Mouse (Mus musculus) thymus, postnatal 10 days (tissue): Measurements from ENCODE around the gene Arfip1.

ENCODE experiments used
- DNase-seq, 2 experiments: peaks; one replicate each; pipeline ENCODE4 v3.0.0; 2021; ENCODE audit warnings: low spot score in 2 of 2

Arfip1 gene

DNA sequence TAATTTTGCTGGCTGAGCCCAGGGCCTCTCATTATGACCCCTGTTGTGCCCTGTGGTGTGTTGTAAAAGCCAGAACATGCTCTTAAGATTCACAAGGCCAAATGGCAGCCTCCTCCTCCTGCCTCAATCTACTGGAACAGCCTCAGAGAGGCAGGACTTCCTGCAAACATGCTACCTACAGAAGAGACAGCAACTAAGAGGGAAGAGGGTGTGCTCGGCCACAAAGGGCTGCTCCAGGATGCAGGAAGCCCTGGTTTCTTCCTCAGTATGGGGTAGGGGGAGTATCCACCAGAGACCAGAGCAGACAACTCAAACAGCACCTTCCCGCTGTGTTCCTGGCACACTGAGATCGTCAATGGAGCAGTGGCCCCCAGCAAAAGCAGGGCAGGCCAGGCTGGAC, 121.9 kb downstream of the Arfip1 start:
- DNase-seq, result no peak

- DNase-seq, result no peak
These were observed 126.5 kb downstream of the Arfip1 start for GRCm38 (mm10) chr3:84455733-84456417.

GRCm38 (mm10) chr3:84450651-84451050, 131.8 kb downstream of the Arfip1 start:
- DNase-seq, result no peak

DNA sequence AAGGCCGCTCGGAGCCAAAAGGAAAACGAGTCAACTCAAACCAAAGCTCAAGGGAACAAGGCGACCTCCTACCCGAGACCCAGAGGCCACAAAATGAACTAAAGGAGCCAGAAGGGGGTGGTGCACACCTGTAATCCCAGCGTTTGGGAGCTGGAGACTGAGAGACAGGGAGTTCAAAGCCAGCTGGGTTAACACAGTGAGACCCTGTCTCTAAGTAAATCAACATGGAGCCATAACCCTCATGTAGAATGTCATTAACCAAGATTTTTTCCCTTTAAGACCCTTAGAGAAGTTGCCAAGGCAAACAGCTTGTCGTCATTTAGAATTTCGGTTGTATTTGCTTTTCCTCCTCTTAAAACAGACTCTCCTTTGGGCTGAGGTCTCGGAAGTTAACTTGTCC, 133.4 kb downstream of the Arfip1 start:
- no peak for DNase-seq

DNA sequence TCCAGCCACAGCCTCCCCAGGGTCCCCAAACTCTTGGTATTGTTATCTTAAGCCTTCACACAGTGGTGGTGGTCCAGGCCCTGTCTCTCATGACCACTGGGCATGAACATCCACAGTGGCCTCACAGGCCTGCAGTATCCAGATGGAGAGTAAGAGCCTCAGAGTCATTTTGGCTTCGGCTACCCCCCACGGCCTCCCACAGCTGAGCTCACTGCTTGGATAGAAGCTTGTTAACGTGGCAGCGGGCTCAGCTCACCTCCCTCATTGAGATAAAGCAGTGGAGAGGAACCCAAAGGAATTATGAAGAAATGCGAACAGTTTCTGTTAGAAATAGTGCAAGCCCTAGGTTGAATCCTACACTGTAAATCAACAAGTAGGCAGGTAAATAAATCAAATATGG, 134.6 kb downstream of the Arfip1 start:
- no peak for DNase-seq
